Mouse (Mus musculus): Measurements from ENCODE around the gene Lrp2.

- TF ChIP-seq CTCF (IDR thresholded peaks at IDR 0.05) (peak; percentile 27), EP300 (IDR thresholded peaks at IDR 0.05) (no peak)
These were observed 65.6 kb downstream of the Lrp2 start for GRCm38 (mm10) chr2:69520273-69520672.
